Mouse (Mus musculus): ENCODE results near the gene Sspn. TPM values are rescaled to one million over a fixed set of nuclear protein-coding genes. Genes with fewer than 3 reads are reported as not detected.

Sspn gene
- polyA plus RNA-seq, 1 experiment from 2014 or later = 10.3 TPM

- 81% methylated on average over 3 of the region's 3 CpGs for WGBS
- ATAC-seq (ENCODE audit: insufficient number of reproducible peaks, insufficient read depth, low FRiP score, low TSS enrichment, low read depth) = no peak
These were observed 45.9 kb downstream of the Sspn start for GRCm38 (mm10) chr6:145977344-145977743.

GRCm38 (mm10) chr6:145977771-145978450 lies 46.5 kb downstream of the Sspn start:
- Histone ChIP-seq H3K27ac (no peak overlapping the region), H3K27me3 (no peaks in the 10 kb centered on the region), H3K9me3 (no peaks in the 10 kb centered on the region), H3K4me1 (replicated peaks) (no peaks in the 10 kb centered on the region), H3K4me3 (replicated peaks) (no peak overlapping the region), H3K9ac (replicated peaks) (no peak overlapping the region), H3K36me3 (no peaks in the 10 kb centered on the region), H3K4me2 (no peak overlapping the region)
- 73% methylated on average over 8 of the region's 8 CpGs for WGBS
- no peak for ATAC-seq (ENCODE audit: insufficient number of reproducible peaks, insufficient read depth, low FRiP score, low TSS enrichment, low read depth)

More at GRCm38 (mm10) chr6:145977344-145977743, 45.9 kb downstream of the Sspn start:
- no peak overlapping the region for H3K4me2 ChIP-seq
- H3K4me3 ChIP-seq (replicated peaks) = no peak overlapping the region
- no peak overlapping the region for H3K27ac ChIP-seq
- H3K9me3 ChIP-seq = no peaks in the 10 kb centered on the region
- no peaks in the 10 kb centered on the region for H3K27me3 ChIP-seq
- H3K4me1 ChIP-seq (replicated peaks) = no peaks in the 10 kb centered on the region
- H3K36me3 ChIP-seq = no peaks in the 10 kb centered on the region
- H3K9ac ChIP-seq (replicated peaks) = no peak overlapping the region

- Histone ChIP-seq H3K9me3 (no peaks in the 10 kb centered on the region), H3K4me2 (no peak overlapping the region), H3K36me3 (no peaks in the 10 kb centered on the region), H3K4me1 (replicated peaks) (no peaks in the 10 kb centered on the region), H3K27me3 (no peaks in the 10 kb centered on the region), H3K27ac (no peak overlapping the region), H3K9ac (replicated peaks) (no peak overlapping the region), H3K4me3 (replicated peaks) (no peak overlapping the region)
- 89% methylated on average over 8 of the region's 8 CpGs for WGBS
- ATAC-seq (ENCODE audit: insufficient number of reproducible peaks, insufficient read depth, low FRiP score, low TSS enrichment, low read depth) = no peak
These were observed 49.6 kb downstream of the Sspn start for GRCm38 (mm10) chr6:145981074-145981473.

GRCm38 (mm10) chr6:145982335-145982734 lies 50.9 kb downstream of the Sspn start:
- no peaks in the 10 kb centered on the region for H3K27me3 ChIP-seq
- no peak overlapping the region for H3K4me3 ChIP-seq (replicated peaks)
- no peak overlapping the region for H3K27ac ChIP-seq
- 93% methylated on average over 4 of the region's 4 CpGs for WGBS
- no peaks in the 10 kb centered on the region for H3K4me1 ChIP-seq (replicated peaks)
- ATAC-seq (ENCODE audit: insufficient number of reproducible peaks, insufficient read depth, low FRiP score, low TSS enrichment, low read depth) = no peak
- no peaks in the 10 kb centered on the region for H3K36me3 ChIP-seq
- no peaks in the 10 kb centered on the region for H3K9me3 ChIP-seq
- no peak overlapping the region for H3K4me2 ChIP-seq
- H3K9ac ChIP-seq (replicated peaks) = no peak overlapping the region

GRCm38 (mm10) chr6:145990578-145990977 lies 59.1 kb downstream of the Sspn start:
- H3K27ac ChIP-seq = no peak overlapping the region
- no peaks in the 10 kb centered on the region for H3K27me3 ChIP-seq
- no peak for ATAC-seq (ENCODE audit: insufficient number of reproducible peaks, insufficient read depth, low FRiP score, low TSS enrichment, low read depth)
- H3K9ac ChIP-seq (replicated peaks) = no peak overlapping the region
- 72% methylated on average over 1 of the region's 1 CpGs for WGBS
- H3K36me3 ChIP-seq = no peaks in the 10 kb centered on the region
- H3K4me2 ChIP-seq = no peak overlapping the region
- H3K9me3 ChIP-seq = no peaks in the 10 kb centered on the region
- H3K4me3 ChIP-seq (replicated peaks) = no peak overlapping the region
- no peaks in the 10 kb centered on the region; the same call in 1 of the 2 replicates for H3K4me1 ChIP-seq (replicated peaks)

GRCm38 (mm10) chr6:145992526-145992925 lies 61.1 kb downstream of the Sspn start:
- H3K36me3 ChIP-seq = no peaks in the 10 kb centered on the region
- H3K4me1 ChIP-seq (replicated peaks) = no peaks in the 10 kb centered on the region; the same call in 1 of the 2 replicates
- H3K4me3 ChIP-seq (replicated peaks) = no peak overlapping the region
- no peaks in the 10 kb centered on the region for H3K27me3 ChIP-seq
- no peak overlapping the region for H3K27ac ChIP-seq
- H3K9me3 ChIP-seq = no peaks in the 10 kb centered on the region
- 87% methylated on average over 11 of the region's 11 CpGs for WGBS
- H3K9ac ChIP-seq (replicated peaks) = no peak overlapping the region
- ATAC-seq (ENCODE audit: insufficient number of reproducible peaks, insufficient read depth, low FRiP score, low TSS enrichment, low read depth) = no peak
- no peak overlapping the region for H3K4me2 ChIP-seq

GRCm38 (mm10) chr6:145992985-145993384 lies 61.5 kb downstream of the Sspn start:
- Histone ChIP-seq H3K36me3 (no peaks in the 10 kb centered on the region), H3K9me3 (no peaks in the 10 kb centered on the region), H3K27me3 (no peaks in the 10 kb centered on the region), H3K4me2 (no peak overlapping the region), H3K27ac (no peak overlapping the region), H3K9ac (replicated peaks) (no peak overlapping the region), H3K4me1 (replicated peaks) (peaks cover 2% of the 10 kb centered on the region; the same call in 1 of the 2 replicates), H3K4me3 (replicated peaks) (no peak overlapping the region)
- WGBS = 58% methylated on average over 10 of the region's 10 CpGs
- no peak for ATAC-seq (ENCODE audit: insufficient number of reproducible peaks, insufficient read depth, low FRiP score, low TSS enrichment, low read depth)

GRCm38 (mm10) chr6:145998314-145999007 lies 67.0 kb downstream of the Sspn start:
- H3K9me3 ChIP-seq = no peaks in the 10 kb centered on the region
- H3K9ac ChIP-seq (replicated peaks) = no peak overlapping the region
- peaks cover 13% of the 10 kb centered on the region for H3K4me1 ChIP-seq (replicated peaks)
- ATAC-seq (ENCODE audit: insufficient number of reproducible peaks, insufficient read depth, low FRiP score, low TSS enrichment, low read depth) = 0 out of 2 replicates have a peak, but pooled peaks have one; percentile 47
- 11% methylated on average over 13 of the region's 13 CpGs for WGBS
- H3K4me3 ChIP-seq (replicated peaks) = no peak overlapping the region
- H3K27me3 ChIP-seq = no peaks in the 10 kb centered on the region
- H3K4me2 ChIP-seq = no peak overlapping the region; the same call in 1 of the 2 replicates
- peak overlapping the region; percentile 35; the same call in 1 of the 2 replicates for H3K27ac ChIP-seq
- H3K36me3 ChIP-seq = no peaks in the 10 kb centered on the region

GRCm38 (mm10) chr6:146000767-146001166 lies 69.3 kb downstream of the Sspn start:
- no peak for ATAC-seq (ENCODE audit: insufficient number of reproducible peaks, insufficient read depth, low FRiP score, low TSS enrichment, low read depth)
- H3K27ac ChIP-seq = no peak overlapping the region
- H3K4me3 ChIP-seq (replicated peaks) = no peak overlapping the region
- no peak overlapping the region for H3K4me2 ChIP-seq
- H3K27me3 ChIP-seq = no peaks in the 10 kb centered on the region
- H3K4me1 ChIP-seq (replicated peaks) = peaks cover 15% of the 10 kb centered on the region
- H3K36me3 ChIP-seq = no peaks in the 10 kb centered on the region
- WGBS = 93% methylated on average over 1 of the region's 1 CpGs
- H3K9me3 ChIP-seq = no peaks in the 10 kb centered on the region
- no peak overlapping the region for H3K9ac ChIP-seq (replicated peaks)

- H3K4me1 ChIP-seq (replicated peaks) = peaks cover 15% of the 10 kb centered on the region
- no peak overlapping the region for H3K4me3 ChIP-seq (replicated peaks)
- 88% methylated on average over 22 of the region's 22 CpGs for WGBS
- H3K27me3 ChIP-seq = no peaks in the 10 kb centered on the region
- H3K9me3 ChIP-seq = no peaks in the 10 kb centered on the region
- no peak overlapping the region for H3K27ac ChIP-seq
- no peaks in the 10 kb centered on the region for H3K36me3 ChIP-seq
- ATAC-seq (ENCODE audit: insufficient number of reproducible peaks, insufficient read depth, low FRiP score, low TSS enrichment, low read depth) = no peak
- H3K9ac ChIP-seq (replicated peaks) = no peak overlapping the region
- no peak overlapping the region for H3K4me2 ChIP-seq
These were observed 70.2 kb downstream of the Sspn start for GRCm38 (mm10) chr6:146001396-146002191.

- Histone ChIP-seq H3K9me3 (no peaks in the 10 kb centered on the region), H3K4me2 (no peak overlapping the region), H3K27me3 (peaks cover 5% of the 10 kb centered on the region; the same call in 1 of the 2 replicates), H3K27ac (no peak overlapping the region), H3K36me3 (no peaks in the 10 kb centered on the region), H3K9ac (replicated peaks) (no peak overlapping the region), H3K4me1 (replicated peaks) (peaks cover 10% of the 10 kb centered on the region; the same call in 1 of the 2 replicates), H3K4me3 (replicated peaks) (no peak overlapping the region)
- ATAC-seq (ENCODE audit: insufficient number of reproducible peaks, insufficient read depth, low FRiP score, low TSS enrichment, low read depth) = no peak
- 90% methylated on average over 3 of the region's 3 CpGs for WGBS
These were observed 72.7 kb downstream of the Sspn start for GRCm38 (mm10) chr6:146004174-146004601.

Data from limb, embryonic 12.5 days (tissue).